Mouse (Mus musculus) erythroblast, adult 5-6 weeks (primary cell): ENCODE data around the gene Gm42517. TPM values are rescaled to one million over a fixed set of nuclear protein-coding genes. Genes with fewer than 3 reads are reported as not detected.

Experiments used
- ATAC-seq: replicated peaks from 2 replicates; pipeline ENCODE4 v1.8.0; 2016; ENCODE audit warnings: moderate number of reproducible peaks, mild to moderate bottlenecking, moderate TSS enrichment, inconsistent platforms; ENCODE audit not compliant: poor library complexity, low FRiP score, severe bottlenecking
- total RNA-seq, 2 experiments: library from RNA; stranded (forward) in 1 of 2; stranded (reverse) in 1 of 2; fragments of 150-400 nt in 1 of 2; fragments of 200-764, 138-1000 nt in 1 of 2; gene quantifications; 2 replicates each; pipeline versions ENCODE4 v1.2.3 to v1.2.4; 2015 to 2017; ENCODE audit warnings: low replicate concordance in 2 of 2

Gene Gm42517
- total RNA-seq, 2 experiments from 2014 or later: 0.60 TPM; not detected in 1

GRCm38 (mm10) chr5:108357862-108358261 lies 9.9 kb downstream of the Gm42517 start:
- ATAC-seq: no peak

DNA sequence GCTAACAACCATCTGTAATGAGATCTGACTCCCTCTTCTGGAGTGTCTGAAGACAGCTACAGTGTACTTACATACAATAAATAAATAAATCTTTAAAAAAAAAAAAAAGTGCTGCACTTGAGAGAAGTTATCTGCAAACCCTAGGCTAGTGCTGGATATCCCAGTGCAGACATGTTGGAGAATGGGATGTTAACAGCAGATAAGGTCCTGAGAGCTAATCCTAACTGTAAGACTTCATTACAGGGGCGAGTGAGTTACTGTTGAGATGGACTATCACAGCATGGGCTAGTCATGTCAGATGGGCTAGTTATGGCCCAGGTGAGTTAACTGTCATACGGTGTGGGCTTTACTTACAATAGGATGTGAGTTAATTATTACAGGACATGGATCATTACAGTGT lies 13.7 kb downstream of the Gm42517 start:
- ATAC-seq: no peak

DNA sequence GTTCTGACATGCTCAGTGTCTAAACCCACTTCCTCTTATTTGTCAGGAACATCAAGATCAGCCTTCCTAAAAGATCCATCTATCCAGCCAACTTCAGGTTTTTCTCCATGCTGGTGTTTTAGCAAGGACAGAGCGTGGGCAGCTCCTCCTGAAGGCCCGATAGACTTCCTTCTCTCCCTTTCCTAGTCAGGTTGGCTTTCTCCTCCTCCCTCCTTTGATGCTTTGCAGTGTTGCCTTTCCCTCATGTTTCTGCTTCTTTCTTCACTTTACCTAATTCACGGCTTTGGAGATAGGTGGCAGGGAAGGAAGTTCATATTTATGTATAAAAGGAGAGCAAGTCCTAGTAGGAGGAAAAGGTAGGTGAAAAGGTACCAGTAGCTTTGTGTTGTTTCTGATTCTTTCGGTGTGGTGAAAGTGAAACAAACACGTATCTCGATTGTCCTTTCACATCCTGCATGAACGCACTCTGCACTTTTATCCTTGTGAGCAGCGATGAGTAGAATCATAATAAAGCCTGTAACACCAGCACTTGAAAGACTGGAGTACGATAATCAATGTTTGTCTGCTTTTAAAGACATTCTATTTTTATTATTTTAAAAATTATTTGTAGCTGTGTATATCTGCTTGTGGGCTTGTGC lies 18.1 kb downstream of the Gm42517 start:
- ATAC-seq: no peak

- no peak for ATAC-seq
Observed at GRCm38 (mm10) chr5:108347843-108348242, 19.9 kb downstream of the Gm42517 start.

- ATAC-seq: peak; percentile 25; the same call in 1 of the 2 replicates
Observed at GRCm38 (mm10) chr5:108345313-108346071, 22.2 kb downstream of the Gm42517 start.

DNA sequence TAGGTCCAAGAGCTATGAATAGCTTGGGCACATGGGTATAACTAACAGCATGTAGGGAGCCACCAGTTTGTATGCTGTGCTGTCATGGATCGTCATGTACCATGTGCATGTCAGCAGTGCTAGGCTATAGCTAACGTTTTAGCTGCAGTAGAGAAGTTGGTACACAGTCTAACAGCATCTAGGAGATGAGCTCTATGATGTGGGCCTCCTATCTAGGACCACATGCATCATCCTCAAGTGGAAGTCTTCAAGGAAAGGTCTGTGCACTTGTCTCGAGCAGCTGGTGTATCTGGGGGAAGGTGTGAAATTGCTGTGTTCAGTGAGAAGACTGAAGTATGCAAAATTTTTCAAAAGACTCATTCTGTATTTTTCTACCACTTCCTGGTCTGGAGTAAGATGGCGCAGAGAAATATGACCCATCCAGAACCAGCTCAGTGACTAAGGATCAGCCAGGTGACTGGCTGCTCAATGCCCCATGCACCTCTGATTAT lies 24.0 kb downstream of the Gm42517 start:
- no peak for ATAC-seq

DNA sequence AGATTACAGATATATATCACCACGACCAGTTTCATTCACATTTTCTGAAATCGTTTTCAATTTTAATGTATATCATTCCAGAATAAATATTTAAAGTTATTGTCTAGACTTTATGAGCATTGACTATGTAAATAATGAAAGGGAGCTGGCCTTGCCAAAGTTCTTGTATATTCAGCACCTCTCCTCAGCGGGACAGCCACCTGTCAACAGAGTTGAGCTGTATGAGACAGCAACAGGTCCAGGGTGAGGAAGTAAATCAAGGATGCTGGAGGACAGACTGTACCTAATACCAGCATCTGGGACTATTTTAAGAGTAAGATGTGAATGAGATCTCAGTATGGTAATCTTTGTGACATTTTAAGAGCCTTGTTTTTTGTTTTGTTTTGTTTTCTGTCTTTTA lies 29.7 kb downstream of the Gm42517 start:
- ATAC-seq: no peak

- no peak; the same call in 1 of the 2 replicates for ATAC-seq
Observed at GRCm38 (mm10) chr5:108337385-108337784, 30.3 kb downstream of the Gm42517 start.

GRCm38 (mm10) chr5:108331051-108331450 lies 36.7 kb downstream of the Gm42517 start:
- no peak for ATAC-seq

Other genes with a start within 250 kb of the Gm42517 start
- 16.5 and 32.9 TPM in 2 replicates for gene Tmed5, start 235.3 kb downstream of the Gm42517 start, total RNA-seq (2015; ENCODE audit: low replicate concordance)
- gene Tmed5, start 235.3 kb downstream of the Gm42517 start, total RNA-seq (2017; ENCODE audit: low replicate concordance): 12.5 and 15.9 TPM in 2 replicates
- gene Ccdc18, start 235.0 kb downstream of the Gm42517 start, total RNA-seq (2015; ENCODE audit: low replicate concordance): 1.2 and 4.6 TPM in 2 replicates
- gene Ccdc18, start 235.0 kb downstream of the Gm42517 start, total RNA-seq (2017; ENCODE audit: low replicate concordance): 8.5 and 15.2 TPM in 2 replicates
- gene Dr1, start 99.0 kb downstream of the Gm42517 start, total RNA-seq (2015; ENCODE audit: low replicate concordance): 28.6 and 29.2 TPM in 2 replicates
- 18.4 and 30.2 TPM in 2 replicates for gene Dr1, start 99.0 kb downstream of the Gm42517 start, total RNA-seq (2017; ENCODE audit: low replicate concordance)
- 0.19 and 2.3 TPM in 2 replicates for gene Pigg, start 55.3 kb downstream of the Gm42517 start, total RNA-seq (2015; ENCODE audit: low replicate concordance)
- 2.0 and 2.7 TPM in 2 replicates for gene Pigg, start 55.3 kb downstream of the Gm42517 start, total RNA-seq (2017; ENCODE audit: low replicate concordance)
- not detected in 2 replicates for gene Pde6b, start 20.5 kb upstream of the Gm42517 start, total RNA-seq (2015; ENCODE audit: low replicate concordance)
- gene Pde6b, start 20.5 kb upstream of the Gm42517 start, total RNA-seq (2017; ENCODE audit: low replicate concordance): not detected in 2 replicates
- 69.9 and 81.5 TPM in 2 replicates for gene Atp5k, start 66.5 kb upstream of the Gm42517 start, total RNA-seq (2015; ENCODE audit: low replicate concordance)
- gene Atp5k, start 66.5 kb upstream of the Gm42517 start, total RNA-seq (2017; ENCODE audit: low replicate concordance): 31.2 and 92.7 TPM in 2 replicates
- 1.0 and 1.5 TPM in 2 replicates for gene Mfsd7a, start 81.0 kb upstream of the Gm42517 start, total RNA-seq (2015; ENCODE audit: low replicate concordance)
- 0.43 TPM in 1 of 2 replicates, not detected in the other for gene Mfsd7a, start 81.0 kb upstream of the Gm42517 start, total RNA-seq (2017; ENCODE audit: low replicate concordance)
- gene Pcgf3, start 93.3 kb upstream of the Gm42517 start, total RNA-seq (2015; ENCODE audit: low replicate concordance): 2.5 and 10.9 TPM in 2 replicates
- gene Pcgf3, start 93.3 kb upstream of the Gm42517 start, total RNA-seq (2017; ENCODE audit: low replicate concordance): 2.6 and 7.7 TPM in 2 replicates
- not detected in 2 replicates for gene Cplx1, start 182.1 kb upstream of the Gm42517 start, total RNA-seq (2015; ENCODE audit: low replicate concordance)
- gene Cplx1, start 182.1 kb upstream of the Gm42517 start, total RNA-seq (2017; ENCODE audit: low replicate concordance): not detected in 2 replicates